Mouse (Mus musculus): ENCODE results near the gene Gadd45b. TPM values are rescaled to one million over a fixed set of nuclear protein-coding genes. Genes with fewer than 3 reads are reported as not detected.
A peak's percentile ranks its signal among the peaks of the same experiment; 100 is the strongest.

Gadd45b gene
- polyA plus RNA-seq, 1 experiment from 2014 or later = 6.2 TPM

- ATAC-seq = no peak
- Histone ChIP-seq H3K4me3 (ENCODE audit: low read depth, low read length) (no peak overlapping the region), H3K4me1 (ENCODE audit: control insufficient read depth, insufficient read depth, low read length) (no peaks in the 10 kb centered on the region), H3K27ac (ENCODE audit: low read depth, low read length) (no peak overlapping the region), H3K36me3 (ENCODE audit: control insufficient read depth, insufficient read depth, low read length) (no peaks in the 10 kb centered on the region), H3K9me3 (replicated peaks; ENCODE audit: control insufficient read depth, low read length) (no peaks in the 10 kb centered on the region), H3K9ac (ENCODE audit: low read length) (no peak overlapping the region), H3K27me3 (replicated peaks; ENCODE audit: control insufficient read depth, insufficient read depth, low read length) (no peaks in the 10 kb centered on the region), H3K4me2 (ENCODE audit: low read length) (no peak overlapping the region)
- DNase-seq (ENCODE audit: low spot score) = no peak
- WGBS = 56% methylated on average over 12 of the region's 12 CpGs
Measured at GRCm38 (mm10) chr10:80963031-80963975, 33.4 kb downstream of the Gadd45b start.

DNA sequence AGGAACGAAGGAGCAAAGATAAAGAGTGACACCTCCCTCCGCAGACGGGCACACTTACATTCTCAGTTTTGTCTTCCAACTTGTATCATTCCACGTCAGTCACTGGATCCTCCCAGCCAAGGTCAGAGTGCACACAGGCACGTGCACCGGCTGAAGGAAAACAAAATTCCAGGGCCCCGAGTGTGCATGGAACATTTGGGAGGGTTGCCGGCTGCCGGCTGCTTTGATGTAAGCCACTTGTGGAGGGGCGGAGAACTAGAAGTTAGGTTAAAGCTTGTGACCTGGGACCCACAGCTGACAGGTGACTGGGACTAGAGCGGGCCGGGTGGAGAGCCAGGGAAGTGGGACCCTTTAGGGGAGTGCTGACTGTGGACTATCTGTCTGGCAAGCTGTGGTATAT, 36.4 kb downstream of the Gadd45b start:
- no peak overlapping the region for H3K27ac ChIP-seq (ENCODE audit: low read depth, low read length)
- no peaks in the 10 kb centered on the region for H3K9me3 ChIP-seq (replicated peaks; ENCODE audit: control insufficient read depth, low read length)
- no peak for DNase-seq (ENCODE audit: low spot score)
- H3K4me1 ChIP-seq (ENCODE audit: control insufficient read depth, insufficient read depth, low read length) = no peaks in the 10 kb centered on the region
- H3K36me3 ChIP-seq (ENCODE audit: control insufficient read depth, insufficient read depth, low read length) = no peaks in the 10 kb centered on the region
- ATAC-seq = no peak
- 74% methylated on average over 12 of the region's 12 CpGs for WGBS
- no peak overlapping the region for H3K9ac ChIP-seq (ENCODE audit: low read length)
- H3K4me2 ChIP-seq (ENCODE audit: low read length) = no peak overlapping the region
- H3K4me3 ChIP-seq (ENCODE audit: low read depth, low read length) = no peak overlapping the region
- H3K27me3 ChIP-seq (replicated peaks; ENCODE audit: control insufficient read depth, insufficient read depth, low read length) = no peaks in the 10 kb centered on the region

GRCm38 (mm10) chr10:80967101-80967656, 37.3 kb downstream of the Gadd45b start:
- Histone ChIP-seq H3K9ac (ENCODE audit: low read length) (no peak overlapping the region), H3K4me1 (ENCODE audit: control insufficient read depth, insufficient read depth, low read length) (no peaks in the 10 kb centered on the region), H3K36me3 (ENCODE audit: control insufficient read depth, insufficient read depth, low read length) (no peaks in the 10 kb centered on the region), H3K27me3 (replicated peaks; ENCODE audit: control insufficient read depth, insufficient read depth, low read length) (no peaks in the 10 kb centered on the region), H3K4me3 (ENCODE audit: low read depth, low read length) (no peak overlapping the region), H3K4me2 (ENCODE audit: low read length) (no peak overlapping the region), H3K27ac (ENCODE audit: low read depth, low read length) (no peak overlapping the region), H3K9me3 (replicated peaks; ENCODE audit: control insufficient read depth, low read length) (no peaks in the 10 kb centered on the region)
- 63% methylated on average over 3 of the region's 3 CpGs for WGBS
- DNase-seq (ENCODE audit: low spot score) = peak; percentile 70
- ATAC-seq = no peak

DNA sequence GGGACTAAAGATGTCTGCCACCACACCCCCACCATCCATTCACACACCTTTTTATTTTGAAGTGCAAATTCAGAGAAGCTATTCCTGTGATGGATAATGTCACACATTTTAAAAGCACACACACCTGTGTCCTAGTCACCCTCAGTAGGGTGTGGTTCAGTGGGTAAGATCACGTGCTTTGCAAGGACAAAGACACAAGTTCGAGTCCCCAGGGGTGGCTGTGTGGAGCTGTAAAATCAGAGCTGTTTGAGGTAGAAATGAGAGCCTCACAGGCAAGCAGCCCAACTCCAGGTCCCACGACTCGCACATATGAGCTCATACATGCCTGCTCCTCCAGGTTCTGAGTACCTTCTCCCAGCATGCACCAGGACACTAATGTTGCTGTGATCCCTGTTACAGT, 38.2 kb downstream of the Gadd45b start:
- Histone ChIP-seq H3K27me3 (replicated peaks; ENCODE audit: control insufficient read depth, insufficient read depth, low read length) (no peaks in the 10 kb centered on the region), H3K4me3 (ENCODE audit: low read depth, low read length) (no peak overlapping the region), H3K36me3 (ENCODE audit: control insufficient read depth, insufficient read depth, low read length) (no peaks in the 10 kb centered on the region), H3K4me2 (ENCODE audit: low read length) (no peak overlapping the region), H3K9ac (ENCODE audit: low read length) (no peak overlapping the region), H3K4me1 (ENCODE audit: control insufficient read depth, insufficient read depth, low read length) (peaks cover 3% of the 10 kb centered on the region; the same call in 1 of the 2 replicates), H3K9me3 (replicated peaks; ENCODE audit: control insufficient read depth, low read length) (no peaks in the 10 kb centered on the region), H3K27ac (ENCODE audit: low read depth, low read length) (no peak overlapping the region)
- WGBS = 89% methylated on average over 4 of the region's 4 CpGs
- DNase-seq (ENCODE audit: low spot score) (no peak), ATAC-seq (no peak)

- no peak overlapping the region for H3K4me3 ChIP-seq (ENCODE audit: low read depth, low read length)
- no peak overlapping the region for H3K27ac ChIP-seq (ENCODE audit: low read depth, low read length)
- ATAC-seq = no peak
- H3K9me3 ChIP-seq (replicated peaks; ENCODE audit: control insufficient read depth, low read length) = no peaks in the 10 kb centered on the region
- WGBS = 64% methylated on average over 3 of the region's 3 CpGs
- H3K9ac ChIP-seq (ENCODE audit: low read length) = no peak overlapping the region
- no peak for DNase-seq (ENCODE audit: low spot score)
- H3K27me3 ChIP-seq (replicated peaks; ENCODE audit: control insufficient read depth, insufficient read depth, low read length) = no peaks in the 10 kb centered on the region
- H3K4me2 ChIP-seq (ENCODE audit: low read length) = no peak overlapping the region
- peaks cover 3% of the 10 kb centered on the region; the same call in 1 of the 2 replicates for H3K4me1 ChIP-seq (ENCODE audit: control insufficient read depth, insufficient read depth, low read length)
- no peaks in the 10 kb centered on the region for H3K36me3 ChIP-seq (ENCODE audit: control insufficient read depth, insufficient read depth, low read length)
Measured at GRCm38 (mm10) chr10:80969298-80969697, 39.4 kb downstream of the Gadd45b start.

DNA sequence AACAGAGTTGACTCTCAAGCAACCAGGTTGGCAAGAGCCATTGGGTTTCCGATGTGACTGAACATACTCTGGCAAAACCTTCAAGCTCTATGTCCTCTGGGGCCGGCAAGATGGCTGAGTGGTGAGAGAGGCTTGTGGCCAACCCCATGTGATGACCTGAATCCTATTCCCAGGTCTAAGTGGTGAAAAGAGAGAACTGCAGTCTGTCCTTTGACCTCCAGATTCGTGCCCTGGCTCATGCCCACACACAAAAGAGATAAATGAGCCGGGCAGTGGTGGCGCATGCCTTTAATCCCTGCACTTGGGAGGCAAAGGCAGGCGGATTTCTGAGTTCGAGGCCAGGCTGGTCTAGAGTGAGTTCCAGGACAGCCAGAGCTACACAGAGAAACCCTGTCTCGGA, 40.3 kb downstream of the Gadd45b start:
- DNase-seq (ENCODE audit: low spot score) (no peak), ATAC-seq (no peak)
- 85% methylated on average over 8 of the region's 8 CpGs for WGBS
- Histone ChIP-seq H3K4me3 (ENCODE audit: low read depth, low read length) (no peak overlapping the region), H3K27ac (ENCODE audit: low read depth, low read length) (no peak overlapping the region), H3K36me3 (ENCODE audit: control insufficient read depth, insufficient read depth, low read length) (no peaks in the 10 kb centered on the region), H3K4me2 (ENCODE audit: low read length) (no peak overlapping the region), H3K4me1 (ENCODE audit: control insufficient read depth, insufficient read depth, low read length) (peaks cover 3% of the 10 kb centered on the region; the same call in 1 of the 2 replicates), H3K27me3 (replicated peaks; ENCODE audit: control insufficient read depth, insufficient read depth, low read length) (no peaks in the 10 kb centered on the region), H3K9me3 (replicated peaks; ENCODE audit: control insufficient read depth, low read length) (no peaks in the 10 kb centered on the region), H3K9ac (ENCODE audit: low read length) (no peak overlapping the region)

DNA sequence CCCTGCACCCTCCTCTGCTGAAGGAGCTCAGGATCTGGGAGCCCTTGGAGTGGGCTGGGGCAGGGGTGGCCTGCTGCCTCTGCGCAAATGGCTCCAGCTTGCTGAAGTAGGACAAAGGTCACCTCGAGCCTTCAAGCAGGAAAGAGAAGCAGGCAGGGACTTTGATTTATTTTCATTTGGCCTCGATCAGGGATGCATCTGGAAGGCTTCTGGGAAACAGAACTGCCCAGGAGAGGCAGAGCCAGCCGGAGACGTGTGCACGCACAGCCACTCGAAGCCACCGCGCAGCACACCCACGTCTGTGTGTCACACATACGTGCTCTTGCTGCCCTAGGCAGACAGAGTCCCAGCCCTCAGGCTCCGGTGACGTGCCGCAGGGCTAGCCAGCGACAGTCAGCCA, 41.7 kb downstream of the Gadd45b start:
- Histone ChIP-seq H3K9ac (ENCODE audit: low read length) (no peak overlapping the region), H3K9me3 (replicated peaks; ENCODE audit: control insufficient read depth, low read length) (no peaks in the 10 kb centered on the region), H3K4me2 (ENCODE audit: low read length) (no peak overlapping the region), H3K27me3 (replicated peaks; ENCODE audit: control insufficient read depth, insufficient read depth, low read length) (no peaks in the 10 kb centered on the region), H3K27ac (ENCODE audit: low read depth, low read length) (no peak overlapping the region), H3K4me3 (ENCODE audit: low read depth, low read length) (no peak overlapping the region), H3K4me1 (ENCODE audit: control insufficient read depth, insufficient read depth, low read length) (peaks cover 3% of the 10 kb centered on the region; the same call in 1 of the 2 replicates), H3K36me3 (ENCODE audit: control insufficient read depth, insufficient read depth, low read length) (no peaks in the 10 kb centered on the region)
- ATAC-seq (no peak), DNase-seq (ENCODE audit: low spot score) (no peak)
- WGBS = 82% methylated on average over 15 of the region's 15 CpGs

DNA sequence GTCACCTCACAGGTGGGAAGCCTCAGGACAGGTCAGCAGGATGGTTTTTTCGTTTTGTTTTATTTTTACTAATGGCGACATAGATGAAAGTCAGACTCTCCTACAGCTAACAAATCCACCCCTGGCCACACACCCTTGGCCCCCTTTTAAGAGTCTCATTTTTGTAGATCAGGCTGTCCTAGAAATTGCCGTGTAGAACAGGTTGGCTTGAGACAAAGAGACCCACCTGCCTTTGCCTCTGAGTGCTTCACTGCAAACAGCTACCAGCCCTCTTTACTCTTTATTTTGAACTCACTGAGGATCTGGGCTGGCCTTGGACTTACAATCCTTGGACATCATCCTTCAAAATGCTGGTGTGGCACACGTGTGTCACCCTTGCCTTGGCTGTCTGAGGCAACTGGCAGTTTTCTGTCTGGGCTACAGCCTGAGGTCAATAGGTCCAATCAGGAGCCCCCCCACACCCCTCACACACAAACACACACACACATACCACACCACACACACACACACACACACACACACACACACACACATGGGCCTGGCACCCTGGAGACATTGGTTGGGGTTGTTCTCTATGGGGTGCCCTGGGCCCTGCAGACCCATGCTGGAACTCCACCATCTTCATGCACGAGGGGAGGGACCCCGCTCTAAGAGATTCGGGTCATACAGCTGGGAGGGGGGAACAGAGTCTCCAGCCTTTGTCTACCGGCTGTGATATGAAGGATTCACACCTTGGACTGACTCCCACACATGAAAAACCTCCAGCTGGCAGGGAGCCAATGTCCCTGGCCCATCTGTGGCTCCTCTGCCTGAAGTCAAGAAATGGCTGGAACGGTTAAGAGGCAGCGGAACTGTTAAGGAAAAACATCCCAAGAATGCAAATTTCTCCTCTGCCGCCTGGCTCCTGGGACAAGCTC, 42.5 kb downstream of the Gadd45b start:
- Histone ChIP-seq H3K9ac (ENCODE audit: low read length) (no peak overlapping the region), H3K27ac (ENCODE audit: low read depth, low read length) (0 out of 2 replicates have a peak overlapping the region, but pooled peaks have one; percentile 27)
- DNase-seq (ENCODE audit: low spot score) = peak; percentile 47

More for the DNA sequence above, 42.5 kb downstream of the Gadd45b start:
- Histone ChIP-seq H3K4me2 (ENCODE audit: low read length) (no peak overlapping the region), H3K4me3 (ENCODE audit: low read depth, low read length) (no peak overlapping the region), H3K9me3 (replicated peaks; ENCODE audit: control insufficient read depth, low read length) (no peaks in the 10 kb centered on the region), H3K36me3 (ENCODE audit: control insufficient read depth, insufficient read depth, low read length) (no peaks in the 10 kb centered on the region), H3K27me3 (replicated peaks; ENCODE audit: control insufficient read depth, insufficient read depth, low read length) (no peaks in the 10 kb centered on the region), H3K4me1 (ENCODE audit: control insufficient read depth, insufficient read depth, low read length) (peaks cover 3% of the 10 kb centered on the region; the same call in 1 of the 2 replicates)
- ATAC-seq = peak; percentile 23; the same call in 1 of the 2 replicates
- WGBS = 55% methylated on average over 11 of the region's 11 CpGs

All from forebrain, embryonic 14.5 days (tissue).